Mouse (Mus musculus) kidney, adult 18-20 months (tissue): ENCODE results near the gene Epn3.

Experiments
- DNase-seq: peaks from one replicate; pipeline ENCODE4 v3.0.0; 2021

Gene Epn3

DNA sequence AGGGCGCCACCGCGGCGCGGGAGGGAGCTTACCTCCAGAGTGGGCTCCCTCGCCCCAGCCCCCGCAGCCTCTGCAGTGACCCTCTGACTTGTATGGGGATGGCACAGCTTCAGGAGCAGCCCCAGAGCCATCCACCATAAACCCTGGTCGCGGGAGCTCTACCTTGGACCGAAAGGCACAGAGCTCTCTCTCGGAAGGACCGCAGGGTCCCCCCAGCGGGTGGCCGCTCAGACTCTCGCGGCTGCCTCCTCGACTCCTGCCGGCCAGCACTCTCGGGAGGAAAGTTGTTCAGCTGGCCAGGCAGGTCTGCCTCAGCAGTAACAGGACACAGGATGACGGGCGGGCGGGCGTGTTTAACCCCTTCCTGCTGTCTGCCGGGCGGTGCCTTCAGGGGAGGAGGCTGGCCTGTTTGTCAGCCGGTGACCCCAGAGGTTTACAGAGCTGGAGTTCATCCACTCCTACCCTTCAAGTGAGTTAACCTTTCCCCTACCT is at the start of gene Epn3:
Epn3 (minus strand) TSS at position 314 of the 492 bp plus-strand sequence.
- DNase-seq, result peak; percentile 66

DNA sequence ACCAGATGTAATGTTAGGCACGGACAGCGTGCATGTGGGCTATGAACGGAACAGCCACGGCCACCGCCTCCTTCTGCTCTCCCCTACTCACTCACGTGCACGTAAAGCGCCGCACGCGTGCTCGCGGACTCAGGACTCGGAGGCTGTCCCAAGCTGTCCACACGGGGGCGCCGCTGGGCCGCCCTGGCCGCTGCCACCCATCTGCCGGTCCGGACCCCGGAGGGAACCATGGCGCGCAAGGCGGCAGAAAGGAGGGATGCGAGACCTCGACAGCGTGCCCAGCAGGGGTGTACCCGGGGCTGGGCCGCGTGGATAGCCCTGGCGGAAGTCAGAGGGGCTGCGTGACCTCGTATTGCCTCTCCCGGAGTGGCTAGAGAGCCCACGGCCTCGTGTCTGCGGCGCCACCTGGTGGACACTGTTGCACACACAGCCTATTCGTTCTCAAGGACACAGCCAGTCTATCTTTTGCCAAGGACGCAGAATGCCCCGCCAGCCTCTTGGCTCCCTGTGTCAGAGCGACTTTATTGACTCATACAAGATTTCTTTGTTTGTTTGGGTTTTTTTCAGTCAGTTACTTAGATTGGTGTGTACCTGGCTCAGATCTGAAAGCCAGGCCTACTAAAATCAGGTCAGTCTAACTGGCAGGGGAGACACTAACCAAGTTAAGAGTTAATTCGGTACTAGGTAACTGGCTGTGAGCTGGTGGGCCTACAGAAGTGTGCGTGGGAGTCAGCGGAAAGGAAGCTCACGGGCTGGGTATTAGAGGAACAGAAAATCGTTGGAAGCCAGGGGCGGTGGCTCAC is 49.3 kb upstream of the Epn3 start, which contains the start of gene Rsad1:
Rsad1 (minus strand) TSS at position 368 of the 803 bp plus-strand sequence.
- peak; percentile 99 for DNase-seq

DNA sequence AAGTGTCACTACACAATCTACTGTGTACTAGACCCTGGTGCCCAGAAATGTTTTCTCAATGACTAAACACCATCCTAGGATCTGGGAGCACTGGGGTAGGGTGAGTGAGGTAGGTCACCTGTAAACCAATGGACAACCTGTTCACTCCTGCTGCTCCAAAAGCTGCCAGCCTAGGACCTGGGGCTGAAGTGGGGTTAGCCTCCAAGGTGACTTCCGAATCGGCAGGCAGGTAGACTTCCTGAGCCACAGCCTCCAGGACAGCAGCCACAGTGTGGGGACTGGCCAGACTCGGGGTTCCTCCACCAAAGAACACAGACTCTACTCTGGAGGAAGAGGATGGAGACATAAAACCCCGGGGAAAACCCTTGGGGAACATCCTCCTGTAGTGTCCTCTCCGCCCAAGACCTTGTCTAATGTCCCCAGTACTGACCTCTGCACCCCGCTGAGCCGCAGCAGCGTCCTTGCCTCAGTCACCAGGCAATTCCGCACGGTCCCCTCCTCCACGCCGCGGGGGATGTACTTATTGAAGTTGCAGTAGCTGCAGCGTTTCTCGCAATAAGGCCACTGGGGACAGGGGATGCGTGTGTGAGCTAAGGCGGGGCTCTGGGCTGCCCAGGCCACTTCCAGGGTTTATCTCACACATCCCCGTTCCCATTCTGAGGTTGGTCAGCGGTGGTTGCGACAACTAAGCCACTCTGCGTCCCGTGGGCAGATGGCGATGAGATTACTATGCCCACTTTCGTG is 48.4 kb upstream of the Epn3 start:
- no peak for DNase-seq

DNA sequence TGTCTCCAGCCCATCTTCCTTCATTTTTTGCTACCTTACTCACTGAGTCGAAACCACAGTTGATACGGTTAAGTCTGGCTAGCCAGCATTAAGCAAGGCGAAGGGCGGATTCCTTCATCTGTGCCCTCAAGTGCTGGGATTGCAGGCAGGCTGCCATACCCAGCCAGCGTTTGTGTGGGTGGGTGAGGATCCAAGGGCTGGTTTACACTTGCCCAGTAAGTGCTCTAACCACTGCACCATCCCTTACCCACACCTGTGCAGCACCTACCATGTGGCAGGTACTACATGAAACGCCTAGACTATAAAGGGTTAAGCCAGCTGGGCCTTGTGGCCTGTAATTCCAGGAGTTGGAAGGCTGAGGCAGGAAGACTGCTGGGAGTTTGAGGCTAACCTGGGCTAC is 47.5 kb upstream of the Epn3 start:
- no peak for DNase-seq

DNA sequence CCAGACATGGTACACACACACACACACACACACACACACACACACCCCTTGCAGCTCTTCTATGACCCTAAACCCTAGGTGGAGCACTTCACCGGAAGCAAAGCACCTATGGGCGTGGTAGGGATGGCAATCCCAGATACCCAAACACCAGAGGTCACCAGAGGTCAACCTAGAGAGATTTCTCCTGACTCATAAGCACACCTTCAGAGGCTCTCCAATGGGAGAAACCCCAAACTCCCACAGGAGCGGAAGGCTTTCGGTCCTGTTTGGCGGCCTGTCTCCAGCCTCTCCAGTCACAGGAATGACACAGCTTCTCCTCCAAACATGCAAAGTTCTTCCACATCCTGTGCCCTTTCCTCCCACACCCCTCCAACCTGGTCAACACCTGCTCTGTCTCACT is 46.6 kb upstream of the Epn3 start:
- DNase-seq, result no peak

DNA sequence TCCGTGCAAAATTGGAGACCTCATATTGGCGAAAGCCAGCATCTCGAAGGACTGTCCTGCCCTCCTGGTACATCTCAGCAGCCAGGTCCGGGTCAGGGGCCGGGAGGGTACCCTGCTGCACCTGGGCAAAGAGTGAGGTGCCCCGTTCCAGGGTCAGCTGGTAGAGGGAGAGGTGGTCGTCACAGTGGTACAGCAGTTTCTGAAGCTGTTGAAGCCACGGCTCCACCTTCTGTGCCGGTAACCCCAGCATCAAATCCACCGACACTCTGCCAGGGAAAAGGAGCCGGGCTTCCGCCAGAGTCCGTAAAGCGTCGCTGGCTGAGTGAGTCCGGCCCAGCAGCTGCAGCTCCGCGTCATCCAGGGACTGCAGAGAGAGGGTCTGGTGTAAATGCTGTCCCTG is 44.6 kb upstream of the Epn3 start:
- DNase-seq, result no peak

DNA sequence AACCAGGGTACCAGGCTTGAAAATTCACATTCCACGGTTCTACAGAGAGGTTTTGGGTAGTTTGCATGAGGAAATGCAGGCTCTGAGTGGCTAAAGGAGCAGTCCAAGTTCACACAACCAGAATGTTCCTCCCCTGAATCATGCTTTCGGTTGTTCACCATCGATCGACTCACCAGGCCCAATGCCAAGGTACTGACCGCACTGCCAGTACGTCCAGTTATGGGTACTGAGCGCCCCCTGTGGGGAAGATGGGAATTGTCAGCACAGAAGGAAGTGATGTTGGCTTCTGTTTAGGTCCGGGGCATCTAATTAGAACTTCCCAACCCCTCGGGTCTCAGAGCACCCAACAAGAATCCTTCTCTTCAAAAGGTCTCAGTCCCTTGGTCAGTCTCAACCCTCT is 44.2 kb upstream of the Epn3 start:
- peak; percentile 94 for DNase-seq

DNA sequence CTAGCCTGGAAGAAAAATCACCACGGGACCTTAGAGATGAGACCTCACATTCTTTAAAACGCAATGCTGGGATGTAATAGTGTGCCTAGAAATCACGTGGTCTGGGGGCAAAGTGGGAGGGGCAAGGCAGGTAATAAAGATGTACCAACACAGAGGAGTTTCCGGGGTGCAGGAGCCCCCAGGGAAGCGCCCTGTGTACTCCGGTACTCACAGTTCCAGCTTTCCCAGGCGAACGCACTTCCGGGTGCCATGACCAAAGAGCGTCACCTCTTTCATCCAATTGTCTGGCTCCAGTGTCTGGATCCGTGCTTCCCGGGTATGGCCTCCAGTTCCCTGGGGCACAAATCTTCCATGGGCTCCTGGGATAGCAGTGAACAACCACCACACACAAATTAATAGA is 43.6 kb upstream of the Epn3 start:
- DNase-seq, result no peak

DNA sequence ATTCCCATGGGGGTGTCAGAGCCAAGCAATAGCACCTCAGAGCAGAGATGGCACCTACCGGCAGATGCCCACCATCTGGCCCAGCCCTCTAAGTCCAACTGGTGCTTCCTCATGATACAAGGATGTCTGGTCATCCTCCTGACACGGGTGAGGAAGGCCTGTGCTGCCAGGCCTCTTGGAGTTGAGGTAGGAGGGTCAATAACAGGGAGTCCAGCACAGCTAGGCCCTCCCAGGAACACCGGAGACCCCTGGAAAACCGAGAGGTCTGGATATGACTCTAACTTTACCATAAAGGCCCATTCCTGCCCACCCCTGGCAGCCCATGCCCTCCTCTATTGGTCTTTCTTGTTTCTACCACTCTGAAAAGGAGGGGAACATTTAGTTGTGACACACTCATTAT is 42.6 kb upstream of the Epn3 start:
- no peak for DNase-seq

DNA sequence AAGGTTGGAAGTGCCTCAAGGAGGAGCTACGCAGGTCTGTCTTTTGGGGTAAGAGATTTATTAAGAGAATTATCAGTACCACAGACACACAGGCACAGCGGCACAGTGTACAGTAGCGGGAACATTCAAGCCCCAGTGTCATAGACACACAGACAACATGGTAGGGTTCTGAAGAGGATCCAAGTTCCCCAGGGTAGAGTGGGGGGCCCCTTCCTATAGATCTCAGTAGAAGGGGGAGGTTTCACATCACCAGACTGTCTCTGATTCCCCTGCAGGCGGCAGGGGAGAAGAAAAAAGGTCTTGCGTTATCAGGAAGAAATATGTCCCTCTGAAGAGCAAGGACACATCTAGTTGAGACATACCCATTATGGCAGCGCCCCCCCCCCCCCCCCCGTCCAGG is 40.0 kb upstream of the Epn3 start:
- DNase-seq, result no peak

DNA sequence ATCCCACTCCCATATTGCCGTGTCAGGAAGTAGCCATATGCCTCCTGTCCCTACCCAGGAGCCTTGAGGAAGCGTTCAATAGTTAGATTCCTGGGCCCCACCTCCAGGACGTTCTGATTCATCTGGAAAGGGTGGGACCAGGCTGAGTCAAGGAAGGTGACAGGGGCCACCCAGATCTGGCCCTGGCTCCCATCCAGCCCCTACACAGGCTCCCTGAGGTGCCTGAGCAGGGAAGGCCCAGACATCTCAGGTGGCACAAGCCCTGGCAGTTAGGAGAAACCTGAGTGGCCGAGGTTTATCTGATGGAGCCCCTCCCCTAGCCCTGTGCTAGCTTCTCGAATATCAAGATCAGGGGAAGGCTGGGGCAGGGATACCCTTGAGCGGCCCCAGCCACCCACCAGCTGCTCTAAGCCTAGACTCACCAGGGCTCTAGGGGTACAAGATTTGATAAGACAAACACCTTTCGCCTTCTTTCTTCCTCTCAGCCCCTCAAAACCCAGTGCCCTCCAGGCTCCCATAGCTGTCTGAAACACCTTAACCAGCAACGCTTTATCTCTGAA is 39.0 kb upstream of the Epn3 start:
- DNase-seq, result no peak

DNA sequence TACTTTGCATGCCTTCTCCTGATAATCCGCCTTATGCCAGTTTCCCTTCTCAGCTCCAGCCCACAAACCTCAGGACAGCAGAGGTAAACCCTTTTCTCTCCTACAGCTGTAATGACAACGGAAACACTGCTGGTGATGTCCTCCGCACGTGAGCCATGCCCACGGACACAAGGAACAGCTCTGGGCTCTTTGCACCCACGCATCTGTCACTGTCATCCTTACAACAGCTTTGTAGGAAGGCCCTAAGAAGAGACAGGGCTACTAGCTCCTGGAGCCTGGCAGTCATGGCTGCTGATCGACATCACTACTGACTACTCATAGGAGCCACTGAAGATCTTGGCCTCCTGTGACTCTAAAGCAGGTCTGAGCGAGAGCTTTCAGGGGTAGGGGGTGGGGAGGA is 33.4 kb upstream of the Epn3 start:
- no peak for DNase-seq

DNA sequence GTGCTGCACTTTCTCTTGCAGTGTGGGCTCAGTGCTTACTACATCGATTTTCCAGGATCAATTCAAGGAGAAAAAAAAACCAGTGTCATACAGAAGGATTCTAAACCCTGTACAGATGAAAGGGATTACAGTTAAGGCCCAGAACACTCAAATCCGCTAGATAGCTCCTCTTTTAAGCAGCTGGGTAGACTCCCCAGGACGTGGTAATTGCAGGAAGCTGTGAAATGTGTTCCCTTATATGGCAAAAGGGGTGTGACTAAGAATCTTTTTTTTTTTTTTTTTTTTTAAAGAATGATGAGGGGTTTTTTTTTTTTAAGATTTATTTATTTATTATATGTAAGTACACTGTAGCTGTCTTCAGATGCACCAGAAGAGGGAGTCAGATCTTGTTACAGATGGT is 29.1 kb upstream of the Epn3 start:
- DNase-seq, result no peak

DNA sequence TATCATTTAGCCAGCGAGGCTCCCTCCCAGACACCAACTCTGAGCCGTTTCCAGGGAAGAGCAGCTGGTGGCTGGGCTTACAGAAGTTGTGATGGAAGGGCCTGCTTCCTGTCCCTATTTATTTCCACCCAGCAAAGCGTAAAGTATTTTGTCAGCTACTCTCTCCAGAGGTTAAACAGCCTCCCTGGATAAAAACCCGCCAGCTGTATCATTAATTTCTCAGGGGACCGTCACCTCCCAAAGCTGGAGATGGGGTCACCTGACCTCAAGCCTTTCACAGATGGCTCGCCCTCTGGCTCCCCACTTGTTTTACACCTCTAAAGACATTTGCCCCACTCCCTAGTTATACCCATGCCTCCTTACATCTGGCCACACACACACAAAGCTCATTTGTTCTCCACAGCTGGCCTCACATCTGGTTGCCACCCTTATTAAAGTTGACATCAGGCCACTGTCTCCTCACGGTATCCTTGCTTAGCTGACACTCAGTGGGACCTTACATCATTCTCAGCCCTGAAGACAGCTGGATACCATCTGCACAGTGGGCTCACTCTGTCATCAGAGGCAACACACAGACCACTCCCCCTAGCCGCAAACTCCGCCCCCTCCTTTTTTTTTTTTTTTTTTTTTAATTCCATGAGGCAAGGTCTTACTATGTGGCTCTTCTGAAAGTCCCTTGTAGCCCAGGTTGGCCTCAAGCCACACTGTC is 26.6 kb upstream of the Epn3 start:
- DNase-seq, result no peak

DNA sequence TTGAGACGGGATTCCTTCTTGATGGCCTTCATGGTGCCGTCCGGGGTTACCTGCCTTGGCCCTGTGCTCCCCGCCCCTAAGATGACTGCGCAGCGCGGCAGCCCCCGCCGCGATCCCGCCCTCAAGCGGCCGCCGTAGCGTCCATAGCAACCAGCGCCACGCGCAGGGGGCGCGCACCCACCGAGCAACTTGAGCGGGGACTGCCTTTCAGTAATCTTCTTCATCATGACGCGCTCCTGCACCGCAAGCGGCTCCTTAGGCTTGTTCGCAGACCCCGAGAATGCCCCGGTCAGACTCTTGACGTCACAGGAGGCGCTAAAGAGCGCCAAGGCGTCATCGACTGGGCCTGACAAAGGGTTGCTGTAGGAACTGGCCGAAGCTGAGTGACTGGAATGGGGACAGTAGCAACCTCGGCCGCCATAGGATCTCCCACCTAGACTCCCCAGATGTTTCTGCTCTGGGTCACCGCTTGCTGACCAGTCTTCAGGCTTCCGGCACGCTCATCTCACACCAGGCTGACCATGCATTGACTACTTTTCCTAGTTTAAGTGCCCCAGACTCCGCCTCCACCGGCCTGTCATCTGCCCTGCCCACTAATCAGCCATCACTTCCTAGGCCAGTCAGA is 21.6 kb upstream of the Epn3 start, which contains the start of gene Mycbpap:
Mycbpap (minus strand) TSS at position 524 of the 625 bp plus-strand sequence.
- DNase-seq, result peak; percentile 78

DNA sequence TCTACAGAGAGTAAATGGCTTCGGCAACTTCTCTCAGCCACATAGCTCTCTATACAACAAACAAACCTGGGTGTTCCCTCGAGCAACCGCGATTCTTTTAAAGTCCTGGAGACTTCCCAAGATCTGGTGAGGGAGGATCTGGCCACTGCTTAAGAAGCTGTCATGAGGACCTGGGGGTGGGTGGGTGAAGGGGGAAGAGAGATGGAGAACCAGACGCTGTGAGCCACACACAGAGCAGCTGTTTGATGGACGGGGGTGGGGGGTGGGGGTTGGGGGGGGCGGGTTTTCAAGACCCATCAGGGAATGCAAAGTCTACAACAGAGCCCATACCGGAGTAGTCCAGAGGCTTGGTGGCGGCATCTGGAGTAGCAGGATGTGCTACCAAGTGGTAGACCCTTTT is 13.7 kb upstream of the Epn3 start:
- DNase-seq, result no peak

DNA sequence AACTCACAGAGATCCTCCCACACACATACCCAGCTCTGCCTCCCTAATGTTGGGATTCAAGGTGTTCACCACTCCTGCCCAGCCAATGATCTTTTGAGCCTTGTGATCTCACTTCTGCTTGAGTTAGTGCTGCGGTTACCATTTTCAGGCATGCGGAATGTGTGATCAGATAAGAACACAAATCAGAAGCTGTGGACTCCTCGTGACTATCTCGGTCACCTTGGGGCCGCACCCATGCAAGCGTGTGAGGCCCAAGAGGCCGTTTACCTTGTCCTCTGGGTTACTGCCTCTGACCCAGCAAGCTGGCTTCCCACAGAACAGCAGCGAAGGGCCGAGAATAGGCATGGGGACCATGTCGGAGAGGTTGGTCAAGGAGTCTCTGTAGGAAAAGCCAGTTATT is 9.2 kb upstream of the Epn3 start:
- peak; percentile 51 for DNase-seq

DNA sequence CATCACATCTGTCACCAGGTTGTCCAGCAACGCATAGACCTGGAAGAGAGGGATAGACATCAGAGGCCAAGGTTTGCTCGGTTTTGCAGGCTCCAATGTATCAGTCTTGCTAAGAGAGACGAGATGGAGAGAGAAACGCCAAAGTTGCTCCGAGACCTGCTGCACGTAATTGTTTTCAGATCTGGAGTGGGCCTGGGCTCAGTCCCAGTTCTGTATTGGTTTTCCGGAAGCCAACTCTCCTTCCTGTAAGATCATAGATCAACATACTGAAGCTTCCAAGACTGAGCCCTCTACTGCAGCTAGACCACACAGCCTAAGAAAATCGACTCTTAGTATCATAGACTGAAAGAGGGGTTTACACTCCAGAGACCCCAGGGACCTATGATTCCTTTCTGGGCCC is 1.7 kb upstream of the Epn3 start:
- no peak for DNase-seq

DNA sequence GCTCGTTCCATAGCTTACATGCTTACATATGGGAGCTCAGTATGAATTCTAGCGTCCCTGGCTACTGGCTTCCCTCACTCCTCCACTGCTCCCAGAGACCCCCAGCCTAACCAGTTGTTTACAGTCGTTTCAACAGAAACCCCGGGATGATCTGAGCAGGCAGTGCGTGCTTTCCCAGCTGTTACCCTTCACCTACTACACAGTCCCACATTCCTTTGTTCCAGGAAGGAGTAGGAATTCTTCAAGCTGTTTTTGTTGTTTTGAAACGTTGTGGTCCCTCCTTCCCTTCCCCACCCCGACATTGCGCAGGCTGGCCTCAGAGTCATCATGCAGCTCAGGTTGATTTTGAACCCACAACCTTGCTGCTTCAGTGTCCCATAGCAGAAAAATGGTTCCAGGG is 588 bp upstream of the Epn3 start:
- DNase-seq, result no peak

DNA sequence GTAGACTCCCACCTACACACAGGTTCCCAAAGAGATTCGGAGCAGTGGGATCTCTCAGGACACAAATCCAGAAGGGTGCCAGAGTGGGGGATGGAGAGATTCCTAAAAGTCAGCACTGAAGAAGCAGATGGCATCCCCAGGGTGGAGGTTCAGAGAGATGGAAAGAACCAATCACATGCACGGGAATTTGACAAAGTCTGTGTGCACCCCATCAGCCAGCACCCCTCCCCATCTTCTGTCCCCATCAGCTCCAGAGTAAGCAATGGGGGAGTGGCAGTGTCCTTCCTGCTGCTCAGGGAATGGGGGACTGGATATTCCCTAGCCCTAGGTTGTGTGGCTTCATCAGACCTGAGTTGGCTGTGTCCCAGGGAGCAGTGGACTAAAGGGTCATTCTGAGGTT is 739 bp downstream of the Epn3 start:
- no peak for DNase-seq

DNA sequence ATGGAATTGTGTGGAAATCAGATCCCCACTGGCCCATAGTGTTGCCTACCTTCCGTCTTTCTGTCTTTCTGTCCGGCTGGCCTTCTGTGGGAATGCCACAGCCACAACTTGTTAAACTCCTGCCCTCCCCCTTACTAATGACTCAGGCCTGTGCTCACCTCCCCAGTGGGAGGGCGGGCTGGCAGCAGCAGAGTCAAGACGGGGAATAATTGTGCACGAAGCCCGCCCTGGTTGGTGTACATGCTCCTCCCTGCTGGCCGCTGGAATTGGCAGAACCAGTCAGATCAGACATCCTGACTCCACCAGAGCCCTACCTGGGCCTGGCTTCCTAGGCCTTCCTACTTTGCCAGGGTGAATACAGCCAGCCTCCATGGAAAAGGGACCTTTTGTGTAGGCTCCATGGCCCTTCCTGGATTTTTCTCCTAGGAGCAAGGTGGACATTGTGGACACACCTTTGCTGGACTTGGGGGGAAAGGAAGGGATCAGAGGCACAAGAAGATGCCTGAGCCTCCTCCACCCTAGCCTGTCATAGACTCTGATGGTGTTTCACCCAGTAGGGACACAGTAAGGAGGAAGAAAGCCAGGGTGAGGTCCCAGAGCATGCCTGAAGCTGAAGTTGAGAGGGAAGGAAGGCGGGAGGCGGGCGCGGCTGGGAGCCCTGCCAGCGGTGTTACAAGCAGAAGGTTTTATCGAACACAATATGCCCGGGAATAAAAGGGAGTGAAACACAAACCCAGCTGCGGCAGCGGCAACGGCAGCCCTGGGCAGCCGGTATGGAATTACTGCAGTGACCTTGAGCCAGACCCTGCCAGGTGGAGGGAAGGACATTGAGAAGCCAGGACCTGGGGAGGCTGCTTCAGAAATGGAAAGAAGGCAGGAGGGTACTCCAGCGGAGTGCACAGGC is 1.4 kb downstream of the Epn3 start:
- peak; percentile 71 for DNase-seq

DNA sequence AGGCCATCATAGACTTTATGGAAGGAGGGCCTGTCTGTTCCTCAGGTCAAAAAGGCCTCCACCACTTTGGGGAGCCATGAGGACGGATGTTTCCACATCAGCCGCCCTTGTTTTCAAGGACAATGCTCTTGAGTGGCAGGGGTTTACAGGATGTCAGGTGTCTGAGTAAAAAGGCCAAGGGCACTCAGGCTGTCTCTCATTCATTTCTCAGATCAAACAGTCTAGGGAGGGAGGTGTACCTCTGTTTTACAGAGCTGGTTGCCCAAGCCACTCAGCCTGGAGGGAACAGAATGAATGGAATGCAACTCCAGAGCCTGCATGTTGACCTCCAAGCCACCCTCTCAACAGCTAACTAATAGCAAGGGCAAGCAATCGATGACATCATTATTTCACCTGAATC is 4.4 kb downstream of the Epn3 start:
- no peak for DNase-seq
